Mouse (Mus musculus) testis, adult 2 months (tissue): ENCODE measurements at regions not wholly inside any gene's neighbourhood (a gene's known extent, or its start where the extent isn't known, plus 50 kb on each side); places are given as distances from the start of the nearest gene placed in this dataset.

ENCODE experiments used
- H3K27ac ChIP-seq: fragments of 200-500 bp; 2 replicates; pipeline ENCODE4 v1.5.1; 2012; ENCODE audit warnings: low read depth, low read length; ENCODE audit not compliant: control insufficient read depth, insufficient read depth
- H3K27me3 ChIP-seq: fragments of 200-500 bp; 2 replicates; pipeline ENCODE4 v1.6.1; 2012; ENCODE audit warnings: mild to moderate bottlenecking, low read length, moderate library complexity; ENCODE audit not compliant: control insufficient read depth, insufficient read depth
- H3K36me3 ChIP-seq: fragments of 200-500 bp; 2 replicates; pipeline ENCODE4 v1.6.1; 2012; ENCODE audit warnings: mild to moderate bottlenecking, low read length; ENCODE audit not compliant: control insufficient read depth, insufficient read depth
- H3K4me1 ChIP-seq: fragments of 200-500 bp; 2 replicates; pipeline ENCODE4 v1.6.1; 2012; ENCODE audit warnings: low read length; ENCODE audit not compliant: control insufficient read depth, insufficient read depth
- H3K4me3 ChIP-seq: fragments of 200-500 bp; 2 replicates; pipeline ENCODE4 v1.5.1; 2012; ENCODE audit warnings: low read depth, mild to moderate bottlenecking, low read length, moderate library complexity, mixed read lengths; ENCODE audit not compliant: control insufficient read depth
- CTCF ChIP-seq: fragments of 200-500 bp; IDR thresholded peaks from 2 replicates; pipeline ENCODE4 v1.5.1; 2012; ENCODE audit warnings: low read depth, mild to moderate bottlenecking, inconsistent platforms, low read length, moderate library complexity; ENCODE audit not compliant: control insufficient read depth, insufficient read depth, insufficient replicate concordance
- POLR2A ChIP-seq: fragments of 200-500 bp; IDR thresholded peaks from 2 replicates; pipeline ENCODE4 v1.6.1; 2012; ENCODE audit warnings: low read depth, mild to moderate bottlenecking, inconsistent platforms, low read length, moderate library complexity; ENCODE audit not compliant: control insufficient read depth

GRCm38 (mm10) chr1:71752351-71752750 lies 99.4 kb upstream of the Fn1 start:
- no peak for TF ChIP-seq POLR2A
- Histone ChIP-seq H3K36me3 (no peaks in the 10 kb centered on the region), H3K4me1 (no peaks in the 10 kb centered on the region), H3K27ac (no peak overlapping the region), H3K27me3 (no peaks in the 10 kb centered on the region), H3K4me3 (no peak overlapping the region)

GRCm38 (mm10) chr1:71751601-71752000 lies 98.6 kb upstream of the Fn1 start:
- TF ChIP-seq CTCF (no peak), POLR2A (no peak)
- H3K4me3 ChIP-seq = no peak overlapping the region

GRCm38 (mm10) chr1:71735606-71736005 lies 82.6 kb upstream of the Fn1 start:
- H3K36me3 ChIP-seq = no peaks in the 10 kb centered on the region
- H3K27ac ChIP-seq = no peak overlapping the region
- TF ChIP-seq POLR2A (no peak), CTCF (no peak)
- H3K4me3 ChIP-seq = no peak overlapping the region
- no peaks in the 10 kb centered on the region for H3K27me3 ChIP-seq
- H3K4me1 ChIP-seq = no peaks in the 10 kb centered on the region

More at GRCm38 (mm10) chr1:71751601-71752000, 98.6 kb upstream of the Fn1 start:
- Histone ChIP-seq H3K36me3 (no peaks in the 10 kb centered on the region), H3K4me1 (no peaks in the 10 kb centered on the region), H3K27ac (no peak overlapping the region), H3K27me3 (no peaks in the 10 kb centered on the region)

GRCm38 (mm10) chr1:71731623-71732022 lies 78.6 kb upstream of the Fn1 start:
- TF ChIP-seq POLR2A (no peak), CTCF (no peak)

GRCm38 (mm10) chr1:71731011-71731410 lies 78.0 kb upstream of the Fn1 start:
- Histone ChIP-seq H3K4me1 (no peaks in the 10 kb centered on the region), H3K4me3 (no peak overlapping the region), H3K27me3 (no peaks in the 10 kb centered on the region), H3K27ac (no peak overlapping the region), H3K36me3 (no peaks in the 10 kb centered on the region)
- no peak for TF ChIP-seq CTCF
- no peak for TF ChIP-seq POLR2A

More at GRCm38 (mm10) chr1:71731623-71732022, 78.6 kb upstream of the Fn1 start:
- Histone ChIP-seq H3K4me1 (no peaks in the 10 kb centered on the region), H3K36me3 (no peaks in the 10 kb centered on the region), H3K27ac (no peak overlapping the region), H3K4me3 (no peak overlapping the region), H3K27me3 (no peaks in the 10 kb centered on the region)

- Histone ChIP-seq H3K4me3 (no peak overlapping the region), H3K27me3 (no peaks in the 10 kb centered on the region), H3K4me1 (no peaks in the 10 kb centered on the region), H3K36me3 (no peaks in the 10 kb centered on the region), H3K27ac (no peak overlapping the region)
- no peak for TF ChIP-seq CTCF
- no peak for TF ChIP-seq POLR2A
Measured at GRCm38 (mm10) chr1:71728852-71729347, 75.9 kb upstream of the Fn1 start.

- Histone ChIP-seq H3K36me3 (no peaks in the 10 kb centered on the region), H3K4me1 (no peaks in the 10 kb centered on the region), H3K27ac (no peak overlapping the region; the same call in 1 of the 2 replicates), H3K27me3 (no peaks in the 10 kb centered on the region), H3K4me3 (no peak overlapping the region)
- TF ChIP-seq CTCF = no peak
- no peak for TF ChIP-seq POLR2A
Measured at GRCm38 (mm10) chr1:71723816-71724215, 70.8 kb upstream of the Fn1 start.

GRCm38 (mm10) chr1:71723039-71723397 lies 70.0 kb upstream of the Fn1 start:
- H3K36me3 ChIP-seq = no peaks in the 10 kb centered on the region
- no peak overlapping the region for H3K4me3 ChIP-seq
- H3K4me1 ChIP-seq = no peaks in the 10 kb centered on the region
- TF ChIP-seq POLR2A (no peak), CTCF (no peak)
- H3K27ac ChIP-seq = no peak overlapping the region
- no peaks in the 10 kb centered on the region for H3K27me3 ChIP-seq
